Mouse (Mus musculus) CH12.LX (cell line): Measurements from ENCODE around the gene Cit. TPM values are rescaled to one million over a fixed set of nuclear protein-coding genes. Genes with fewer than 3 reads are reported as not detected.

Experiments
- DNase-seq: peaks from one replicate; pipeline ENCODE4 v3.0.0-alpha.2; 2013; ENCODE audit errors: extremely low read depth
- H3K27ac ChIP-seq: 2 replicates; pipeline ENCODE4 v1.5.1; 2012; ENCODE audit warnings: low read depth, mild to moderate bottlenecking, control low read depth, moderate library complexity; ENCODE audit not compliant: insufficient read depth
- H3K27me3 ChIP-seq: replicated peaks from 2 replicates; pipeline ENCODE3; 2012; ENCODE audit warnings: inconsistent platforms
- H3K36me3 ChIP-seq, 2 experiments: replicated peaks in 1 of 2; 2 replicates each; pipeline versions ENCODE3 to v1.6.1; 2012; ENCODE audit warnings: inconsistent platforms in 1 of 2, low read length in 1 of 2, mild to moderate bottlenecking in 1 of 2, mixed read lengths in 1 of 2, moderate library complexity in 1 of 2; ENCODE audit not compliant: control insufficient read depth in 1 of 2, insufficient read depth in 1 of 2
- H3K4me1 ChIP-seq, 2 experiments: 2 replicates each; pipeline ENCODE4 v1.6.1; 2012; ENCODE audit warnings: inconsistent platforms in 1 of 2, moderate library complexity in 1 of 2; ENCODE audit not compliant: insufficient read depth in 2 of 2, control insufficient read depth in 1 of 2
- H3K4me2 ChIP-seq: 2 replicates; pipeline ENCODE4 v1.6.1; 2012; ENCODE audit warnings: low read depth, mild to moderate bottlenecking, control low read depth; ENCODE audit not compliant: poor library complexity, insufficient read depth, severe bottlenecking
- H3K4me3 ChIP-seq, 3 experiments: fragments of 150-350 bp in 1 of 3; sonication (generic) in 1 of 3; replicated peaks in 1 of 3; 2 replicates each; pipeline versions ENCODE3 to v1.5.1; 2011 to 2012; ENCODE audit warnings: low read depth in 2 of 3, low read length in 2 of 3, mild to moderate bottlenecking in 2 of 3, moderate library complexity in 2 of 3, control low read depth in 1 of 3, improper control_type of control experiment in 1 of 3, inconsistent platforms in 1 of 3, mixed read lengths in 1 of 3; ENCODE audit not compliant: poor library complexity in 1 of 3
- H3K79me2 ChIP-seq: replicated peaks from 2 replicates; pipeline ENCODE4 v1.6.1; 2012; ENCODE audit warnings: mild to moderate bottlenecking, moderate library complexity; ENCODE audit not compliant: control insufficient read depth, poor library complexity, insufficient read depth, severe bottlenecking; ENCODE audit errors: extremely low read depth
- H3K9ac ChIP-seq: 2 replicates; pipeline ENCODE4 v1.6.1; 2012; ENCODE audit warnings: low read depth, mild to moderate bottlenecking, control low read depth, moderate library complexity; ENCODE audit not compliant: insufficient read depth
- H3K9me3 ChIP-seq: replicated peaks from 2 replicates; pipeline ENCODE3; 2012; ENCODE audit warnings: low read length, inconsistent platforms, mixed read lengths
- BHLHE40 ChIP-seq: IDR thresholded peaks from 2 replicates; pipeline ENCODE4 v1.6.1; 2011; ENCODE audit warnings: mild to moderate bottlenecking, low read depth, low read length, improper control_type of control experiment
- CHD1 ChIP-seq: IDR thresholded peaks from 2 replicates; pipeline ENCODE4 v1.6.1; 2012; ENCODE audit warnings: low read depth, low read length, improper control_type of control experiment, inconsistent platforms
- EP300 ChIP-seq: IDR thresholded peaks from 2 replicates; pipeline ENCODE4 v1.6.1; 2011; ENCODE audit warnings: low read length, improper control_type of control experiment
- ETS1 ChIP-seq: conservative IDR thresholded peaks from 2 replicates; pipeline ENCODE4 v1.6.1; 2012; ENCODE audit warnings: low read depth, mild to moderate bottlenecking, inconsistent platforms, low read length, improper control_type of control experiment, moderate library complexity
- HCFC1 ChIP-seq: IDR thresholded peaks from 2 replicates; pipeline ENCODE4 v1.6.1; 2012; ENCODE audit warnings: low read depth, mild to moderate bottlenecking, inconsistent platforms, low read length, improper control_type of control experiment
- JUND ChIP-seq: conservative IDR thresholded peaks from 2 replicates; pipeline ENCODE4 v1.6.1; 2011; ENCODE audit warnings: low read depth, low read length, improper control_type of control experiment
- MAFK ChIP-seq: IDR thresholded peaks from 2 replicates; pipeline ENCODE4 v1.6.1; 2011; ENCODE audit warnings: low read length, improper control_type of control experiment; ENCODE audit not compliant: insufficient replicate concordance
- MAX ChIP-seq: IDR thresholded peaks from 2 replicates; pipeline ENCODE4 v1.6.1; 2011; ENCODE audit warnings: low read length, improper control_type of control experiment
- MAZ ChIP-seq: IDR thresholded peaks from 2 replicates; pipeline ENCODE4 v1.6.1; 2012; ENCODE audit warnings: low read depth, mild to moderate bottlenecking, inconsistent platforms, low read length, improper control_type of control experiment, moderate library complexity
- MEF2A ChIP-seq: IDR thresholded peaks from 2 replicates; pipeline ENCODE4 v1.6.1; 2014; ENCODE audit warnings: low read depth, mild to moderate bottlenecking, inconsistent platforms, low read length, improper control_type of control experiment, borderline replicate concordance
- MYC ChIP-seq: IDR thresholded peaks from 2 replicates; pipeline ENCODE4 v1.6.1; 2011; ENCODE audit warnings: low read depth, mild to moderate bottlenecking, improper control_type of control experiment, low read length
- NRF1 ChIP-seq: IDR thresholded peaks from 2 replicates; pipeline ENCODE4 v1.6.1; 2014; ENCODE audit warnings: low read depth, mild to moderate bottlenecking, inconsistent platforms, low read length, improper control_type of control experiment, moderate library complexity
- POLR2A ChIP-seq: IDR thresholded peaks from 2 replicates; pipeline ENCODE4 v1.6.1; 2011; ENCODE audit warnings: low read depth, mild to moderate bottlenecking, improper control_type of control experiment, low read length
- RAD21 ChIP-seq: IDR thresholded peaks from 2 replicates; pipeline ENCODE4 v1.6.1; 2011; ENCODE audit warnings: low read depth, mild to moderate bottlenecking, low read length, improper control_type of control experiment, moderate library complexity
- UBTF ChIP-seq: IDR thresholded peaks from 2 replicates; pipeline ENCODE4 v1.6.1; 2012; ENCODE audit warnings: low read depth, mild to moderate bottlenecking, inconsistent platforms, low read length, improper control_type of control experiment, moderate library complexity
- ZC3H11A ChIP-seq: IDR thresholded peaks from 2 replicates; pipeline ENCODE4 v1.6.1; 2012; ENCODE audit warnings: low read depth, mild to moderate bottlenecking, inconsistent platforms, low read length, improper control_type of control experiment
- ZKSCAN1 ChIP-seq: IDR thresholded peaks from 2 replicates; pipeline ENCODE4 v1.6.1; 2012; ENCODE audit warnings: low read depth, inconsistent platforms, low read length, improper control_type of control experiment, borderline replicate concordance
- dilution Hi-C: fragments of 300-500 bp; cut with MboI; formaldehyde crosslinking; loops from 2 replicates; pipeline ENCODE4 v1.14.3; 2020; ENCODE audit warnings: low sequenced_read_pairs; ENCODE audit not compliant: extremely low pct_unique_long_range_greater_than_20kb, extremely low pct_ligation_motif_present
- in situ Hi-C: fragments of 300-500 bp; cut with MboI; formaldehyde crosslinking; loops from 3 replicates; pipeline ENCODE4 v1.14.3; 2019; ENCODE audit warnings: low sequenced_read_pairs, low pct_ligation_motif_present, low pct_unique_long_range_greater_than_20kb, mixed read lengths
- polyA plus RNA-seq: library from polyadenylated mRNA; unstranded; fragments of >175 nt; gene quantifications from 2 replicates; pipeline ENCODE4 v1.2.1, GENCODE M21; 2012; ENCODE audit warnings: low read depth; ENCODE audit not compliant: insufficient read length
- total RNA-seq, 2 experiments: library from RNA; depleted of rRNA; stranded (reverse); fragments of 300-350 nt in 1 of 2; fragments of >200 nt in 1 of 2; gene quantifications; 2 replicates each; pipeline ENCODE4 v1.2.3; 2012 to 2014

Cit gene
- total and polyA plus RNA-seq, 3 experiments = 7.0 to 24.9 (median 16.2) TPM

GRCm38 (mm10) chr5:115980537-115980936 lies 135.5 kb downstream of the Cit start:
- H3K4me3 ChIP-seq = no peak overlapping the region
- H3K4me2 ChIP-seq = no peak overlapping the region
- TF ChIP-seq ZC3H11A (no peak), JUND (no peak), RAD21 (no peak), HCFC1 (no peak), ZKSCAN1 (no peak), NRF1 (no peak), POLR2A (no peak)
- DNase-seq = no peak
- dilution Hi-C loops = no loop called here
- H3K36me3 ChIP-seq = peaks cover 39 to 91% of the 10 kb centered on the region in 2 experiments
- H3K79me2 ChIP-seq = no peaks in the 10 kb centered on the region
- in situ Hi-C loops = no loop called here
- no peak overlapping the region for H3K27ac ChIP-seq
- H3K4me1 ChIP-seq = peaks cover 5 to 16% of the 10 kb centered on the region in 2 experiments; a peak in 2 of 4 replicates
- no peaks in the 10 kb centered on the region for H3K9me3 ChIP-seq
- H3K9ac ChIP-seq = no peak overlapping the region
- no peaks in the 10 kb centered on the region for H3K27me3 ChIP-seq

- TF ChIP-seq MAZ (no peak), UBTF (no peak), EP300 (no peak), POLR2A (no peak), CHD1 (no peak)
- dilution Hi-C loops = no loop called here
- in situ Hi-C loops = no loop called here
- H3K27ac ChIP-seq = no peak overlapping the region
- peaks cover 49 to 90% of the 10 kb centered on the region in 2 experiments for H3K36me3 ChIP-seq
- H3K9ac ChIP-seq = no peak overlapping the region
- no peak overlapping the region for H3K4me2 ChIP-seq
- H3K79me2 ChIP-seq = no peaks in the 10 kb centered on the region
- DNase-seq = no peak
- H3K4me3 ChIP-seq = no peak overlapping the region
- peaks cover 5 to 31% of the 10 kb centered on the region in 2 experiments; a peak in 3 of 4 replicates for H3K4me1 ChIP-seq
- H3K9me3 ChIP-seq = no peaks in the 10 kb centered on the region
- H3K27me3 ChIP-seq = no peaks in the 10 kb centered on the region
Observed at GRCm38 (mm10) chr5:115982671-115983373, 137.7 kb downstream of the Cit start.

GRCm38 (mm10) chr5:115984392-115984791 lies 139.3 kb downstream of the Cit start:
- Histone ChIP-seq H3K4me3 (no peak overlapping the region), H3K36me3 (peaks cover 51 to 90% of the 10 kb centered on the region in 2 experiments), H3K27ac (no peak overlapping the region), H3K4me2 (no peak overlapping the region), H3K9ac (no peak overlapping the region), H3K27me3 (no peaks in the 10 kb centered on the region), H3K4me1 (peaks cover 5 to 34% of the 10 kb centered on the region in 2 experiments; a peak in 3 of 4 replicates), H3K79me2 (no peaks in the 10 kb centered on the region), H3K9me3 (no peaks in the 10 kb centered on the region)
- TF ChIP-seq MAFK = 0 out of 2 replicates have a peak, but pooled peaks have one; percentile 34
- 0 out of 2 replicates have a peak, but pooled peaks have one; percentile 15 for TF ChIP-seq MAX
- TF ChIP-seq RAD21 = no peak
- peak; percentile 35; the same call in 1 of the 2 replicates for TF ChIP-seq MEF2A
- TF ChIP-seq NRF1 = no peak
- TF ChIP-seq UBTF = no peak
- TF ChIP-seq BHLHE40 = 0 out of 2 replicates have a peak, but pooled peaks have one; percentile 5
- TF ChIP-seq ETS1 = peak; percentile 51
- 0 out of 2 replicates have a peak, but pooled peaks have one; percentile 57 for TF ChIP-seq MYC
- peak; percentile 83 for TF ChIP-seq EP300
- peak; percentile 35 for DNase-seq
- in situ Hi-C loops = no loop called here
- dilution Hi-C loops = no loop called here
